Mouse (Mus musculus): ENCODE data around the gene 1700102P08Rik. TPM values are rescaled to one million over a fixed set of nuclear protein-coding genes. Genes with fewer than 3 reads are reported as not detected.

Gene 1700102P08Rik
- polyA plus RNA-seq, 1 experiment = 1.1 TPM

GRCm38 (mm10) chr9:108379294-108379693 lies 13.3 kb upstream of the 1700102P08Rik start:
- Histone ChIP-seq H3K4me1 (ENCODE audit: control insufficient read depth, insufficient read depth, low read length) (no peaks in the 10 kb centered on the region), H3K4me3 (ENCODE audit: insufficient read depth, low read length) (no peak overlapping the region), H3K27ac (ENCODE audit: insufficient read depth, low read length) (no peak overlapping the region)
- no peak for TF ChIP-seq CTCF (IDR thresholded peaks at IDR 0.05; ENCODE audit: extremely low read depth, insufficient read depth, low read length)
- TF ChIP-seq POLR2A (IDR thresholded peaks at IDR 0.05; ENCODE audit: extremely low read depth, insufficient read depth, low read length) = no peak

- Histone ChIP-seq H3K27ac (ENCODE audit: insufficient read depth, low read length) (no peak overlapping the region), H3K4me1 (ENCODE audit: control insufficient read depth, insufficient read depth, low read length) (no peaks in the 10 kb centered on the region), H3K4me3 (ENCODE audit: insufficient read depth, low read length) (no peak overlapping the region)
- no peak for TF ChIP-seq POLR2A (IDR thresholded peaks at IDR 0.05; ENCODE audit: extremely low read depth, insufficient read depth, low read length)
- TF ChIP-seq CTCF (IDR thresholded peaks at IDR 0.05; ENCODE audit: extremely low read depth, insufficient read depth, low read length) = no peak
These were observed 11.2 kb upstream of the 1700102P08Rik start for GRCm38 (mm10) chr9:108381382-108381781.

GRCm38 (mm10) chr9:108385006-108385405 lies 7.6 kb upstream of the 1700102P08Rik start:
- Histone ChIP-seq H3K4me1 (ENCODE audit: control insufficient read depth, insufficient read depth, low read length) (no peaks in the 10 kb centered on the region), H3K27ac (ENCODE audit: insufficient read depth, low read length) (no peak overlapping the region), H3K4me3 (ENCODE audit: insufficient read depth, low read length) (no peak overlapping the region)
- TF ChIP-seq CTCF (IDR thresholded peaks at IDR 0.05; ENCODE audit: extremely low read depth, insufficient read depth, low read length) (no peak), POLR2A (IDR thresholded peaks at IDR 0.05; ENCODE audit: extremely low read depth, insufficient read depth, low read length) (no peak)

- TF ChIP-seq POLR2A (IDR thresholded peaks at IDR 0.05; ENCODE audit: extremely low read depth, insufficient read depth, low read length) = no peak
- TF ChIP-seq CTCF (IDR thresholded peaks at IDR 0.05; ENCODE audit: extremely low read depth, insufficient read depth, low read length) = no peak
- H3K27ac ChIP-seq (ENCODE audit: insufficient read depth, low read length) = no peak overlapping the region
- no peak overlapping the region for H3K4me3 ChIP-seq (ENCODE audit: insufficient read depth, low read length)
- no peaks in the 10 kb centered on the region for H3K4me1 ChIP-seq (ENCODE audit: control insufficient read depth, insufficient read depth, low read length)
These were observed 5.8 kb upstream of the 1700102P08Rik start for GRCm38 (mm10) chr9:108386816-108387215.

- no peak overlapping the region for H3K27ac ChIP-seq (ENCODE audit: insufficient read depth, low read length)
- no peak for TF ChIP-seq CTCF (IDR thresholded peaks at IDR 0.05; ENCODE audit: extremely low read depth, insufficient read depth, low read length)
- TF ChIP-seq POLR2A (IDR thresholded peaks at IDR 0.05; ENCODE audit: extremely low read depth, insufficient read depth, low read length) = no peak
- no peaks in the 10 kb centered on the region for H3K4me1 ChIP-seq (ENCODE audit: control insufficient read depth, insufficient read depth, low read length)
- H3K4me3 ChIP-seq (ENCODE audit: insufficient read depth, low read length) = no peak overlapping the region
These were observed 4.0 kb upstream of the 1700102P08Rik start for GRCm38 (mm10) chr9:108388601-108389000.

GRCm38 (mm10) chr9:108389220-108389619 lies 3.4 kb upstream of the 1700102P08Rik start:
- H3K4me1 ChIP-seq (ENCODE audit: control insufficient read depth, insufficient read depth, low read length) = no peaks in the 10 kb centered on the region
- no peak for TF ChIP-seq CTCF (IDR thresholded peaks at IDR 0.05; ENCODE audit: extremely low read depth, insufficient read depth, low read length)
- no peak for TF ChIP-seq POLR2A (IDR thresholded peaks at IDR 0.05; ENCODE audit: extremely low read depth, insufficient read depth, low read length)
- H3K27ac ChIP-seq (ENCODE audit: insufficient read depth, low read length) = no peak overlapping the region
- H3K4me3 ChIP-seq (ENCODE audit: insufficient read depth, low read length) = no peak overlapping the region

GRCm38 (mm10) chr9:108394191-108394590 lies 1.6 kb downstream of the 1700102P08Rik start:
- no peak for TF ChIP-seq CTCF (IDR thresholded peaks at IDR 0.05; ENCODE audit: extremely low read depth, insufficient read depth, low read length)
- TF ChIP-seq POLR2A (IDR thresholded peaks at IDR 0.05; ENCODE audit: extremely low read depth, insufficient read depth, low read length) = no peak
- no peak overlapping the region for H3K27ac ChIP-seq (ENCODE audit: insufficient read depth, low read length)
- H3K4me1 ChIP-seq (ENCODE audit: control insufficient read depth, insufficient read depth, low read length) = no peaks in the 10 kb centered on the region
- no peak overlapping the region for H3K4me3 ChIP-seq (ENCODE audit: insufficient read depth, low read length)

GRCm38 (mm10) chr9:108395427-108395826 lies 2.8 kb downstream of the 1700102P08Rik start:
- no peak for TF ChIP-seq POLR2A (IDR thresholded peaks at IDR 0.05; ENCODE audit: extremely low read depth, insufficient read depth, low read length)
- no peak for TF ChIP-seq CTCF (IDR thresholded peaks at IDR 0.05; ENCODE audit: extremely low read depth, insufficient read depth, low read length)
- no peaks in the 10 kb centered on the region for H3K4me1 ChIP-seq (ENCODE audit: control insufficient read depth, insufficient read depth, low read length)
- H3K27ac ChIP-seq (ENCODE audit: insufficient read depth, low read length) = no peak overlapping the region
- no peak overlapping the region for H3K4me3 ChIP-seq (ENCODE audit: insufficient read depth, low read length)

GRCm38 (mm10) chr9:108398324-108398723 lies 5.7 kb downstream of the 1700102P08Rik start:
- H3K4me1 ChIP-seq (ENCODE audit: control insufficient read depth, insufficient read depth, low read length) = peaks cover 7% of the 10 kb centered on the region
- no peak overlapping the region for H3K4me3 ChIP-seq (ENCODE audit: insufficient read depth, low read length)
- H3K27ac ChIP-seq (ENCODE audit: insufficient read depth, low read length) = no peak overlapping the region
- no peak for TF ChIP-seq POLR2A (IDR thresholded peaks at IDR 0.05; ENCODE audit: extremely low read depth, insufficient read depth, low read length)
- TF ChIP-seq CTCF (IDR thresholded peaks at IDR 0.05; ENCODE audit: extremely low read depth, insufficient read depth, low read length) = no peak

- TF ChIP-seq CTCF (IDR thresholded peaks at IDR 0.05; ENCODE audit: extremely low read depth, insufficient read depth, low read length) (no peak), POLR2A (IDR thresholded peaks at IDR 0.05; ENCODE audit: extremely low read depth, insufficient read depth, low read length) (no peak)
- Histone ChIP-seq H3K4me3 (ENCODE audit: insufficient read depth, low read length) (no peak overlapping the region), H3K27ac (ENCODE audit: insufficient read depth, low read length) (peak overlapping the region; percentile 41), H3K4me1 (ENCODE audit: control insufficient read depth, insufficient read depth, low read length) (peaks cover 7% of the 10 kb centered on the region)
These were observed 8.8 kb downstream of the 1700102P08Rik start for GRCm38 (mm10) chr9:108401186-108401960.

Data from cortical plate, adult 2 months (tissue).